In the genomic region with DNA sequence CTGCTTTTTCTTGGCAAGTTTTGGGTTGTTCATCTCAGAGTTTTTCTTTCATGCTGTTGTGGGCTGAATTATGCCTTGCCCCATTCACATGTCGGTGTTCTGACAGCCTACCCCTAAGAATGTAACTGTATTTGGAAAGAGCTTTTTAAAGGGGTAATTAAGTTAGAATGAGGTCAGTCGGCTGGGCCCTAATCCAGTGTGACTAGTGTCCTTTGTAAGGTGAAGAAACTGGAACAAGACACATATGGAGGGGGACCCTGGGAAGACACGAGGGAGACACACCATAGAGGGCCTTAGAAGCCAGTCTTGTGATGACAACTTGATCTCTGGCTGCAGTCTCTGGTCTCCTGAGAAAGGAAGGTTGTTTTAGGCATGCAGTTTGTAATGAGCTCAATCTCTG, we compare ENCODE assay signal across 19 mouse cellular contexts.
DNase-seq lines count a peak whose midpoint lies in the region; ATAC-seq and TF ChIP-seq lines count a peak whose summit lies in the region.
"Had no signal": no experiment of that assay in that cellular context is flagged by ENCODE, and none has a peak within 500 bp of the region (broad histone marks: within the 10 kb centered on the region; RNA-seq: fewer than 3 reads in every experiment).

No protein-coding gene starts in this region.

- DNase-seq in heart, adult 18-20 months, result peak; percentile 33 to 51
- peak; percentile 42 to 64 for DNase-seq in heart, postnatal 10 days
- DNase-seq in brain, embryonic 14.5 days (ENCODE audit: low read depth), result peak; percentile 40
- DNase-seq in retina, postnatal 1 day, result peak; percentile 77
- no peak for DNase-seq in midbrain, postnatal 0 days (ENCODE audit: low spot score)
- DNase-seq: adrenal gland, postnatal 14 days; cerebellum, adult 18-20 months; cerebellum, adult 9-11 months; cerebellum, postnatal 36 days; gastrocnemius, postnatal 10 days had no signal

- H3K4me1 ChIP-seq in heart, embryonic 12.5 days (replicated peaks), result 0 out of 2 replicates have a peak, but pooled peaks cover 5% of the 10 kb centered on the region
- no peaks in the 10 kb centered on the region for H3K4me1 ChIP-seq in heart, embryonic 11.5 days (ENCODE audit: control insufficient read depth, insufficient read depth, low read length)
- no peaks in the 10 kb centered on the region for H3K4me1 ChIP-seq in midbrain, postnatal 0 days (ENCODE audit: insufficient read depth, low read length)
- H3K4me1 ChIP-seq: embryonic facial prominence, embryonic 13.5 days had no signal

- H3K4me3 ChIP-seq in heart, embryonic 12.5 days, result no peak overlapping the region
- no peak overlapping the region for H3K4me3 ChIP-seq in heart, embryonic 11.5 days (ENCODE audit: low read depth, low read length)
- H3K4me3 ChIP-seq in midbrain, postnatal 0 days (ENCODE audit: low read depth, low read length), result no peak overlapping the region
- H3K4me3 ChIP-seq: embryonic facial prominence, embryonic 13.5 days; forebrain, embryonic 12.5 days had no signal

- H3K9me3 ChIP-seq in heart, embryonic 12.5 days (replicated peaks), result no peaks in the 10 kb centered on the region
- no peaks in the 10 kb centered on the region for H3K9me3 ChIP-seq in heart, embryonic 11.5 days (replicated peaks; ENCODE audit: control insufficient read depth, low read length)
- H3K9me3 ChIP-seq in midbrain, postnatal 0 days (ENCODE audit: low read length), result no peaks in the 10 kb centered on the region
- H3K9me3 ChIP-seq: embryonic facial prominence, embryonic 13.5 days; forebrain, embryonic 12.5 days had no signal

- H3K27me3 ChIP-seq in heart, embryonic 12.5 days (replicated peaks), result no peaks in the 10 kb centered on the region
- no peaks in the 10 kb centered on the region for H3K27me3 ChIP-seq in heart, embryonic 11.5 days (ENCODE audit: control insufficient read depth, insufficient read depth, low read length)
- no peaks in the 10 kb centered on the region for H3K27me3 ChIP-seq in midbrain, postnatal 0 days (ENCODE audit: insufficient read depth, low read length)
- H3K27me3 ChIP-seq: embryonic facial prominence, embryonic 13.5 days; forebrain, embryonic 12.5 days; Patski had no signal

- ATAC-seq in heart, embryonic 12.5 days (ENCODE audit: insufficient number of reproducible peaks, low FRiP score), result no peak
- no peak for ATAC-seq in heart, embryonic 11.5 days (replicated peaks; ENCODE audit: insufficient number of reproducible peaks, low FRiP score, low TSS enrichment)
- ATAC-seq in midbrain, postnatal 0 days (ENCODE audit: low FRiP score), result no peak
- ATAC-seq: activated CD4-positive, CD25-positive, alpha-beta regulatory T cell, adult 4 months; forebrain, embryonic 16.5 days; intestine, embryonic 16.5 days had no signal

- intact Hi-C loops in heart, postnatal 10 days (cut with DNase I), result no loop called here

- no peak overlapping the region for H3K27ac ChIP-seq in heart, embryonic 12.5 days (ENCODE audit: poor library complexity, severe bottlenecking)
- H3K27ac ChIP-seq in heart, embryonic 11.5 days (ENCODE audit: low read depth, low read length), result no peak overlapping the region
- no peak overlapping the region for H3K27ac ChIP-seq in midbrain, postnatal 0 days (ENCODE audit: low read depth, low read length)
- H3K27ac ChIP-seq: embryonic facial prominence, embryonic 13.5 days; forebrain, embryonic 12.5 days; hindbrain, embryonic 14.5 days had no signal

- no peak for TF ChIP-seq POLR2A in brain, embryonic 14.5 days (IDR thresholded peaks at IDR 0.05; ENCODE audit: borderline replicate concordance, extremely low read depth, insufficient read depth, insufficient read length, poor library complexity, severe bottlenecking)

- no peak overlapping the region for H3K9ac ChIP-seq in heart, embryonic 12.5 days
- no peak overlapping the region for H3K9ac ChIP-seq in heart, embryonic 11.5 days (ENCODE audit: low read depth, low read length)
- no peak overlapping the region for H3K9ac ChIP-seq in midbrain, postnatal 0 days (replicated peaks; ENCODE audit: low read length, poor library complexity, severe bottlenecking)
- H3K9ac ChIP-seq: embryonic facial prominence, embryonic 13.5 days; forebrain, embryonic 12.5 days; hindbrain, embryonic 14.5 days had no signal

- WGBS in heart, embryonic 12.5 days, result 59% methylated on average over 3 of the region's 3 CpGs
- 54% methylated on average over 3 of the region's 3 CpGs for WGBS in heart, embryonic 11.5 days (ENCODE audit: insufficient replicate concordance)
- 16% methylated on average over 3 of the region's 3 CpGs for WGBS in midbrain, postnatal 0 days

- TF ChIP-seq CTCF in brain, embryonic 14.5 days (IDR thresholded peaks at IDR 0.05; ENCODE audit: borderline replicate concordance, extremely low read depth, insufficient read depth, insufficient read length), result no peak
- no peak for TF ChIP-seq CTCF in midbrain, postnatal 0 days (IDR thresholded peaks at IDR 0.05)

- H3K36me3 ChIP-seq in heart, embryonic 12.5 days, result 0 out of 2 replicates have a peak, but pooled peaks cover 4% of the 10 kb centered on the region
- no peaks in the 10 kb centered on the region for H3K36me3 ChIP-seq in heart, embryonic 11.5 days (ENCODE audit: control insufficient read depth, insufficient read depth, low read length)
- H3K36me3 ChIP-seq in midbrain, postnatal 0 days (ENCODE audit: insufficient read depth, low read length), result no peaks in the 10 kb centered on the region
- H3K36me3 ChIP-seq: embryonic facial prominence, embryonic 13.5 days; forebrain, embryonic 12.5 days had no signal

- H3K4me2 ChIP-seq in heart, embryonic 12.5 days, result no peak overlapping the region
- H3K4me2 ChIP-seq in heart, embryonic 11.5 days, result no peak overlapping the region
- H3K4me2 ChIP-seq in midbrain, postnatal 0 days (ENCODE audit: low read depth, low read length, poor library complexity, severe bottlenecking), result no peak overlapping the region
- H3K4me2 ChIP-seq: embryonic facial prominence, embryonic 13.5 days; forebrain, embryonic 12.5 days; hindbrain, embryonic 14.5 days had no signal
